Mouse (Mus musculus): Measurements from ENCODE around the gene Cipc. TPM values are rescaled to one million over a fixed set of nuclear protein-coding genes. Genes with fewer than 3 reads are reported as not detected.

Gene Cipc
- total RNA-seq (2021) = 10 to 100 TPM; 34.1 to 39.3 TPM

DNA sequence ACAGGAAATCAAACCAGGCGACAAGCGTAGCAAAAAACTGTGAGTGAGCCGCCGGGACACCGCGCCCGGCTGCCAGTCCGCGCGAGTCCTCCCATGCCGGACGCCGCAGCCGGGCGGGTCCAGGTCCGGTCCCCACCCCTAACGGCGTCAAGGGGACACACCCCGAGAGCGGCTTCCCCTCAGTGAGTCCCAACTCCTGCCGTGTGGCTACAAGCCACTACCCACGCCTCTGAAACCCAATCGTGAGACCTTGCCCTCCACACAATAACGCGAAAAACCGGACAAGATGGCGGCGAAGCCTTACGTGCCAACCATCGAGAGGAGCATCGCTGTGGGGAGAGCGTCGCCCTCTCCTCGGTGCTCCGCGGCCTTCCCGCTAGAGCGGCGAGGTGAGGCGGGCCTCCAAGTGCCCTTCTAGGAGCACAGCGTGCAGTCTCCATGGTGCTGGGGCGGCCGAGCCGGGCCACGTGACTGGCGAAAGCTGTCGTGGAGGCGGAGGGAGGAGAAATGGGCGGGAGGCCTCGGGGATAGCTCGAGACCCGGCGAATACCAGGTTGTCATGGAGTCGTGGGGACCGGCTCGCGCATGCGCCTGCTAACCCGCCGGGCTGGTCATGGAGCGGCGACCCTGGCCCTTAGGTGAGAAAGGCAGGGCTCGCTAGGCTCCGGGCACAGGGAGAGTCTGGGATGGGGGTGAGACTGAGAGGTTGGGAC lies at the start of gene Cipc:
Gene Cipc (plus strand): TSS at position 182 of the 713 bp plus-strand sequence.
- DNase-seq = peak; percentile 98

DNA sequence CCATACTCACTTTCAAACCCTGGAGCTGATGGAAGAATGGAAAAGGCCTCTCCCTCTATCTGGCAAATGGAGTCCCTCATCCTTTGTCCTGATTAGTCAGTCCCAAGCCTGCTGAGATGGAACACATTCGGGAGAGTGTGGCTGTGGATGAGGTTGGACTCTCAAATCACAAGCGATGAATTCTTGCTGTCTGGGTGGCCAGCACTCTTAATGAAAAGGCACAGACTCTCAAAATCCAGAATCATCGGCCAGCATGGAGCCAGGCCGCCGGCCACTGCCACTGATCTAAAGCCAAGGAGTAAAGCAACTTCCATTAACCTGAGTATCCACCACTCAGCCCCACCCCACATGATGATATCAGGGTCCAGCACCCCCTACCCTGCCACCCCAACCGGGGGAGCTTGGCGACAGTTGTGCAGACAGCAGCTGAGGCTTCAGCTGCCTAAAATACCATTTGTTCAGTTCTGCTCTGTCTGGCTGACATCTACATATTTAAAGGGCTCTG lies 49.0 kb upstream of the Cipc start:
- no peak for DNase-seq

GRCm38 (mm10) chr12:86898448-86898847 lies 48.4 kb upstream of the Cipc start:
- no peak for DNase-seq

DNA sequence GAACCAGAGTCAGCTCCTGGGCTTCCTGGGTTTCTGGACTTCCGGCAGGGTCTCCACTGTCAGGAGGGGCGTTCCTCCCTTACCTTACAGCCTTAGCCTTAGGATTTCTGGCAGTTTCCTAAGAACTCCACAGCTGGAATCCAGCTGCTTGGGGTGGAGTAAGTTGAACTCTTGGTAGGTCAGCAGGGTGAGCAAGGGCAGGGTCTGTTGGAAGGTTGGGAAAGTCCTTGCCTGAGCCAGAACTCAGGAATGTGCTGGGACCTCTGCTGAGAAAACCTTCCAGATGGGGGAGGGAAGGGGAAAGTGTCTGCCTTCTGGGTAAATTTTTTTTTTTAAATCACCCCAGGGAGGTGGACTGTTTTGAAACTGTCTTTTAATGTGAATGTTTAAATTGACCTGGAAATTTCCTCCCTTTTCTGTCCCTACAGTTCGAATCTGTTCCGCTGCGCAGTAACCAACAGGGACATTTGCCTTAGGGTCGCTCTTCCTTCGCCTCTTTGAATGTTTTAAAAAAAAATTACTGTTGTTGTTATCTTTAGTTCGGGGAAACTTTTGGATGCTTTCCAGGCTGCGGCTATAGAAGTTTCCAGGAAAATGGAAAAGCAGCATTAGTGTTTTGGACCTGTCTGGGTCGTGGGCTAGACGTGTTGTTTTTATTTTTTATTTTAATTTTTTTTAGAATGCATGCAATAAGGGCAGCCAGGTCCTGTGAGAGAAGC lies 47.2 kb upstream of the Cipc start:
- peak; percentile 62 for DNase-seq

- DNase-seq = no peak
Measured at GRCm38 (mm10) chr12:86903828-86904806, 42.7 kb upstream of the Cipc start.

GRCm38 (mm10) chr12:86905203-86905602 lies 41.6 kb upstream of the Cipc start:
- peak; percentile 78 for DNase-seq

DNA sequence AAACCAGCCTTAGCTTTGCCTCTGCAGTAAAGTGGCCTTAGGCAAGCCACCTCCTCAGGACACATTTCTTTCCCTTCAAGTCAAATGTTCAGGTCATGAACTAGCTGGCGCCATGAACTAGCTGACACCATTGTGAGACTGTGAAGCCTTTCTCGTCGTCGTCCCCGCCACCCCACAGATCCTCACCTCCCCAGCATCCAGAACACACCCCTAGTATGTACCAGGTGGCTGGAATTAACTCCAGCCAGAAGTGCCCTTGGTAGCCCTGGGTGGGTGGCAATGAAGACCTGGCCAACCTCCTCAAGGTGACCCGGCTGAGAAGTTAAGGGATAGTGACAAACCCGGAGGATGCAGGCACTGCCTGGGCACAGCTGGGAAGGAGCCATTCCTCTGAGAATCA lies 41.0 kb upstream of the Cipc start:
- no peak for DNase-seq

GRCm38 (mm10) chr12:86906395-86906794 lies 40.4 kb upstream of the Cipc start:
- DNase-seq = peak; percentile 93

GRCm38 (mm10) chr12:86911482-86911931 lies 35.3 kb upstream of the Cipc start:
- no peak for DNase-seq

DNA sequence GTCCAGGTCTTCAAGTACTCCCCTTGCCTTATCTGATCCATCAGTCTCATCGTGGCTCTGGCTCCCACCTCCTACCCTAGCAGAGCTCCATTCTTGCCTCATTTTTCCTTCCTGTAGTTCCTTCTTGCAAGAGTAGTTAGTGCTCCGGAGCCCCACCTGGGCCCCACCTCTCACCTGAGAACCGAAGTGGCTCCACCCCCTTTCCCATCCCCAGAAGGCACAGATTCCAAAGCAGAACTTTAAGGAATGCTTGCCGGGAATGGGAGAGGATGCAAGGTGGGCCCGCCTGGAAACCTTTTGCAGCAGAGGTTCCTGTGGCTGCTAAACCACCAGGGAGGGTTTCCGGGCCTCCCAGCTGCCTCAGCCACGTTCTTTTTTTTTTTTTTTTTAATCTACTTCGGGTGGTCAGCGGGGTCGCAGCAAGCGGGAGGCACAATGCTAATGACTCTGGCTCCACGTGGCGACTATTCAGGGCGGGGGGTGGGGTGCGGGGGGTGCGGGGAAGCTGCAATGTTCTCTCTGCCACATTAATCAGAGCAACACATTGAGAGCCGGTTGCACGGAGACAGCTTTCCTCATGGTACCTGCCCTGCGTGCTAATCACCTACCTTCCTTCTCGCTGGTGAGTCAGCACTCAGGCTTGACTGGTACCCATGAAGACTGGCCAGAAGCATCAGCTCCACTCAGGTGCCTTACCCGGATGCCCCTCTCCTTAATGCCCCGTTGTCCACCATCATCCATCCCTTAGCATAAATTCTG lies 34.3 kb upstream of the Cipc start:
- no peak for DNase-seq

DNA sequence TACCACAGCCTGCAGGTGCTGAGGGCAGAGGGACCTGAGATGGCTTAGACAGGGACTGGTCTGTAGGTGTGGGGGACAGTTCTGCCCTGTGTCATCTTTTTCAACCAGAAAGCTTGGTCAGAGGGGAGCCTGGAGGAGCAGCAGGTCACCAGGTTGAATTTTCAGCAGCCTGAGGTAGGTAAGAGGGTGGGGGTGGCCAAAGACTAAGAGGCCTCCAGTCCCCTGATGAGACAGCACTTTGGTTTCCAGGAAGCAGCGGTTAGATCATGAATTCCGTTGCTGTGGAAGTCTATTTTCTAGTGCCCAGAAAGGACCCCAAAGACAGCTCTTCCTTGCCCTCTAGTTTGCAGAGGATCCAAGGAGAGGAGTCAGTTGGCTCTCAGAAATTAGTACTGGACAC lies 32.5 kb upstream of the Cipc start:
- no peak for DNase-seq

GRCm38 (mm10) chr12:86914756-86915155 lies 32.1 kb upstream of the Cipc start:
- no peak for DNase-seq

DNA sequence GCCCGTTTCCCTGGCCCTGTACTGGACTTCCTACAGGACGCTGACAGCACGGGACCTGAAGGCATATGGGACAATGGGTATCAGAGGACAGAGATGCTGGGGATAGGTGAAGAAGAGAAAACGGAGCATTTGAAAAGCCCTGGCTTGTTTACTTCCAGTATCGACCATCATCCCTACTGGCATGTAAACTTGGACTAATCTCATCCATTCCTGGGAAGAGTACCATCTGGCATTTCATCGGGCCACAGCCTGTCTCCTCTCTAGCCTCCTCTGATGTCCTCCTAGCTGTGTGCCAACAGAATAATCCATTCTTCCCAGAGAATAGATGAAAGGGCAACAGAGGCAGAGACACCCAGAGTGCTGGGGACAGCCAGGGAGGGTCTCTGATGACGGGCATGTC lies 31.2 kb upstream of the Cipc start:
- no peak for DNase-seq

DNA sequence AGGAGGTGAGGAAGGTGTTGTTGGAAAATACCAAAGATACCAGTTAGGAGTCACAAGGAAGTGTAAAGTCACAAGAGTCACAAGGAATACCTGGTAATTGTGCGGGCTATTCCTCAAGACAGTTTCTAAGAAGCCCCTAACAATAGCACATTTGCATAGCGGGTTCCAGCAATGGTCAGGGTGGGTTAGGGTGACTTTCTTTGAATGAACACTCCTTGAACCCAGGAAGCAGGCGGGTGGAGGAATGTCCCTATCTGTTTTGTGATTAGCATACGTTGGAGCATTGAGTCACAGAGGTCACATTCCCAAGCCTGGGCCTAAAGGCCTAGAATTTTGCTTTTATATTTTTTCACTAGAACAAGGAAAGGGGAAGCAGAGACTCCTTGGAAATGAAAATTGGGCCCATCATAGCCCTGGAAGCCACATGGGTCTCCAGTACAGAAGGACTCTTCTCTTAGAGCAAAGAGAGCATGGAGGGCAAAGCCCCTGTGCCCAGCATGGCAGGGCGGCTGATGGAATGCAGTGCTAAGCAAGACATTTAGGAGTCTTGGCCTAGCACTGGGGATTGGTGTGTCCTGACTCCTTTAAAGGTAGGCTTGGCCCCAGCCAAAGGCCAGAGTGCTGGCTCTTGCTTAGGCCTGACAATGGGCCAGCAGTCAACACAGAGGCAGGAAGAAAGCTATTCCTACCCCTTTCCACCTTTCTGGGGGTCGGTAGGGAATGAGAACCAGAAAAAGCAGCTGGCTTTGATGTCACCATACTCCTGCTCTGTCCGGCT lies 29.9 kb upstream of the Cipc start:
- DNase-seq = no peak

DNA sequence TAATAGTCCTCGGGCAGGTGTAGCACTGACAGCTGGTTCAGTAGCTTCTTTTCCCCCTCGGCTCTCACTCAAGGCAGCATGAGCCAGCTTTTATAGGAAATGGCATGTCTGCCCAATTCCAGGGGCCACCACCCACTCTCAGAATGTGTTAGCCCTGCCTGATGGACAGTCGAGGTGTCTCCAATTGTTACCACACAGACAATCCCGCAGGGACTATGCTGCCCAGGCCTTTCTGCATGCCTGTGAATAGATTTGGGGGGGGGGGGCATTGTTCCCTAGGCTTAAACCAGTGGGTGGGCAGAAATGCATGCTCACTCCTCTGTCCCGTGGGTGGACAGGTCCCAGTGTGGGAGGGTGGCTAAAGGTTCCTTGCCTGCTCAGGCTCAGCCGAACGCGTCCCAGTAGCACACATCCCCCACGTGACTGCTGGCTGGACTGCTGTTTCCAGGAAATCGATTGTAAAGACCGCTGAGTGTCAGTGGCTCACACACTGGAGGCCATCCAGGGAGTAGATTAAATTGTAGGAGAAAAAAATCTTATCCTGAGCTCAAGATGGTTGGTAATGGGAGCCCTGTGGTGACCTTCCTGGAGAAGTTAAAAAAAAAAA lies 28.4 kb upstream of the Cipc start:
- peak; percentile 60 for DNase-seq

DNA sequence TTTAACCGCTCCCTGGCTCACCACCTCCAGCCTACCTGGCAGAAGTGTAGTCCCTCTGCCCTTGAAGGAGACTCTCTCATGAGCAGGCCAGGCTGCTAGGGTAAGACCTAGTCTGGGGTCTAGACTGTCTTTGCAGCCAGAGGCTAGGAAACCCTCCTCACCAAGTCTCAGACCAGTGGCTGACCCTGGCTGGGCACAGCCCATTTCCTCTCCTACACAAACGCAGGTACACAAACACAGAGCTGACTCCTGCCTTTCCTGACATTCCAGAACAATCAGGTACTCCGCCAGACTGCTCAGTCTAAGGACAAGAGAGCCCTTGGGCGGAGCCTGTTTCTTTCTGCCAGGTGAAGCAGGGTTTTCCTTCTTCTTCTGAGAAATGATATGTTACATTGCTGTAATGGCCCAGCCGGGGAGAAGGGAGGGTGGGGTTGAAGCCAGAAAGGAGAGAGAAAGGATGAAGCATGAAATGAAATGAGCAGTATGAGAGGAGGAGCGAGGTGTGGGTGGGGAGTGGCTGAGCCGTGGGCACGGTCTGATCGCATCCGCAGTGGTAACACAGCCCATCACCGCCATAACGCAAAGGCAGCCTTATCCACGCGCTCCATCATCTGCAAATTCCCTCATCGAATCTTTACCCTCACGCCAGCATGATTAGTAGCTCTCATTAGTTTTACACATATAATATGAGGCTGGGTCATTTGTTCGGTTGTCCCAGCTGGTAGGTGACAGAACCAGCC lies 27.7 kb upstream of the Cipc start:
- no peak for DNase-seq

DNA sequence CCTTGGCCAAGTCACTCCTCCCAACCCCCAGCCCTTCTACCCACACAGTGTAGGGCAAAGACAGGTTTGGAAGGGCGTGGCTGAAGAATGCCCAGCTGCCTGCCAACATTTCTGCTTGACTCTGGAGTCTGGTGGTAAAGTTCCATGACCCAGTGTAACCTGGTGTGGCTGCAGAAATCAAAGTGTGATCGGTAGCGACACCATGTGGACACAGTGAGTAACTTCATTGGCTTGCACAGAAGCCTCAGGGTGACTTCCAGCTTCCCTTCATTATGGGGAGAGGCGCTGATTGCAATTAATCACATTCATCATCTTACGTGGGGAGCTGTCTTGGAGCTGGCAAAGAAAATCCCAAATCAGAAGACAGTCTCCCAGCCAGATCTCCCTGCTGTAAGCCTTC lies 23.0 kb upstream of the Cipc start:
- DNase-seq = peak; percentile 90

DNA sequence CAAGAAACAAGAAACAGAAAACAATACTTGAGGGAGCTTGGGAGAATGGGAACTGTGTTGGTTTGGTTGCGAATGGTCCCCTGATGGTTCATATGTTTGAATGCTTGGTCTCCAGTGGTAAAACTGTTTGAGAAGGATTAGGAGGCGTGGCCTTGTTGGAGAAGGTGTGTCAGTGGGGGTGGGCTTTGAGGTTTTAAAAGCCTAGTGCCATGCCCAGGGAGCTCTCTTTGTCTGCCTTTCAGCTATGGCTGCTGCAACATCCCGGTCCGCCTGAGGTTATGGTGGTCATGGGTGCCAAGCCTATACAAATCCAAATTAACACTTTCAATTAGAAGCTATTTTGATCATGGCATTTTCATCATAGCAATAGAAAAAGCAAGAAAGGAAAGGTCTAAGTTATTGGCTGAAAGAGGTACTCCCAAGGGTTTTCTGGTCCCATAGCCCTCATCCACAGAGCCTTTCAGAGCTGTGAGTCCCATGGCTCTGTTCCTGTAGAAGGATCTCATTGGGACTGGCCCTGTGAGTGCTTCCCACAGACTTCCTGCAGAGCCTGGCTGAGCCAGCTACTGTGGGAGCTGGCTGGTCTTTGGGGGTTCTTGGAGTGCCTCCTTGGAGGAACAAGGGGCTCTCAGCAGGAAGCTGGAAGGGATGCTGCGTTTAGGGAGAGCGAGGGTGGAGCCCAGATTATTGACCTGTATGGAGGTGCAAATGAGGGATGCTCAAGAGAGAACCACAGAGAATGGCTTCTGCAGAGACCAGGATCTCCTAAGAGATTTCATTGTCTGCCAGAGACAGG lies 15.7 kb upstream of the Cipc start:
- DNase-seq = no peak
